Mouse (Mus musculus): Measurements from ENCODE around the gene Ramp1. TPM values are rescaled to one million over a fixed set of nuclear protein-coding genes. Genes with fewer than 3 reads are reported as not detected.

The Ramp1 gene
- polyA plus RNA-seq, 1 experiment, result 3.1 TPM

DNA sequence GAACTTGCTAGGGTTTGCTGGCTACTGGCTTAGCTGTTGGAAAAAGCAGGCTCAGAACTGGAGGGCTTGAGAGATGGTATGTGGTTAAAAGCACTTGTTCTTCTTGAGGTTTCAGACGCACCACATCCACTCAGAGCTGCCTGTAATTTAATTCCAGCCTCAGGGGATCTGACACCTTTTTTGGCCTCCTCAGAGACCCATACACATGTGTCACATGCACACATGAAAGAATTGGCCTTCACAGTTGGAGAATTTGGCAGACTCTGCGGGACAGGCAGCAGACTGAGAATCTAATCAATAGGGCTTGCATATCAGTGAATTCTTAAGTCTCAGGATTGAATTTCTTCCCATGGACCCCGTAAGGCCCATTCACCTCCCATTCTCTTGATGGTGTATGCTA, 21.5 kb downstream of the Ramp1 start:
- TF ChIP-seq MYOD1 (IDR thresholded peaks at IDR 0.05; ENCODE audit: control insufficient read depth in 1 of 3, insufficient read length in 2 of 3, low read depth in 2 of 3), result peak in 1 of 3 experiments; percentile 11
- TF ChIP-seq MYOG (IDR thresholded peaks at IDR 0.05; ENCODE audit: control insufficient read depth in 1 of 3, insufficient read depth in 1 of 3, insufficient read length in 2 of 3, low read depth in 2 of 3), result peak in 1 of 3 experiments; percentile 64
- no peak for TF ChIP-seq REST (IDR thresholded peaks at IDR 0.05; ENCODE audit: insufficient read depth, insufficient read length)
- peak; percentile 34 for TF ChIP-seq USF1 (IDR thresholded peaks at IDR 0.05; ENCODE audit: low read depth)
- TF ChIP-seq CEBPB (IDR thresholded peaks at IDR 0.05; ENCODE audit: insufficient read depth, poor library complexity, severe bottlenecking), result no peak
- no peak for TF ChIP-seq E2F4 (IDR thresholded peaks at IDR 0.05; ENCODE audit: insufficient read depth)
- TF ChIP-seq TCF12 (IDR thresholded peaks at IDR 0.05; ENCODE audit: insufficient read depth, poor library complexity, severe bottlenecking), result no peak
- no peak for TF ChIP-seq TCF3 (IDR thresholded peaks at IDR 0.05; ENCODE audit: insufficient read length, low read depth)
- no peaks in the 10 kb centered on the region for H3K27me3 ChIP-seq (ENCODE audit: control insufficient read depth, insufficient read depth, insufficient read length)
- no peaks in the 10 kb centered on the region for H3K36me3 ChIP-seq (ENCODE audit: control insufficient read depth, insufficient read depth)
- H3K4me3 ChIP-seq, result no peak overlapping the region
- no peaks in the 10 kb centered on the region for H3K79me2 ChIP-seq (ENCODE audit: control insufficient read depth, insufficient read depth)
- H3K4me2 ChIP-seq (ENCODE audit: low read depth), result no peak overlapping the region
- no peak overlapping the region for H3ac ChIP-seq (ENCODE audit: control insufficient read depth, insufficient read length)

DNA sequence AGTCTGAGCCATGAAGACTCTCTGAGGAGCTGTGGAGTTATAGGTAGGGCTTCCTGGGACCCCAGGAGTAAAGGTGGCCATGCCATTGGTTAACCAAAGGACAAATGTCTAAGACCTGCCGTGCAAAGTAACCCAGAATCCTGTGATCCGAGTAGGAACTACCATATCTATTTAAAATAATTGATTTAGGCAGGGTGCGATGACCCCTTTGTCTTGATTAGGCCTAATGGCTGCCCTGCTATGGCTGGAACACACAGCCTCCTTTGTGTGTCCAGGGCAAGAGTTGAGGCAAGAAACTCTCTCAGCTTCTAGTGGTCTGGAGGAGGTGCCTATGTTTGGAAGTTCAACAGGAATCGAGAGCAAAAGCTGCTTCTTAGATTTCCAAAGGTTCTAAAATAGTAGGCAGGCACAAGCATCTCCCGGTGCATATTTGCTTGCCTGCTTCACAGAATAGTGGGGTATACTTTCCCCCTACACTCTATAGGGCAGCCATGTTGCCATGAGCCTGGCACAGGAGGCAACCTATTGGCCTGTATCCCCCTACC, 24.7 kb downstream of the Ramp1 start:
- Histone ChIP-seq H3K36me3 (ENCODE audit: control insufficient read depth, insufficient read depth) (no peaks in the 10 kb centered on the region), H3ac (ENCODE audit: control insufficient read depth, insufficient read length) (no peak overlapping the region), H3K4me3 (no peak overlapping the region), H3K4me2 (ENCODE audit: low read depth) (no peak overlapping the region), H3K27me3 (ENCODE audit: control insufficient read depth, insufficient read depth, insufficient read length) (no peaks in the 10 kb centered on the region), H3K79me2 (ENCODE audit: control insufficient read depth, insufficient read depth) (no peaks in the 10 kb centered on the region)
- TF ChIP-seq MAX (IDR thresholded peaks at IDR 0.05; ENCODE audit: low read depth) (no peak), TCF3 (IDR thresholded peaks at IDR 0.05; ENCODE audit: insufficient read length, low read depth) (no peak), TCF12 (IDR thresholded peaks at IDR 0.05; ENCODE audit: insufficient read depth, poor library complexity, severe bottlenecking) (no peak), USF1 (IDR thresholded peaks at IDR 0.05; ENCODE audit: low read depth) (no peak), MYOG (IDR thresholded peaks at IDR 0.05; ENCODE audit: control insufficient read depth in 1 of 3, insufficient read depth in 1 of 3, insufficient read length in 2 of 3, low read depth in 2 of 3) (no peak), E2F4 (IDR thresholded peaks at IDR 0.05; ENCODE audit: insufficient read depth) (no peak), POLR2AphosphoS2 (IDR thresholded peaks at IDR 0.05; ENCODE audit: insufficient read length, low read depth) (no peak), REST (IDR thresholded peaks at IDR 0.05; ENCODE audit: insufficient read depth, insufficient read length) (no peak), SRF (IDR thresholded peaks at IDR 0.05; ENCODE audit: control insufficient read depth, insufficient read length, low read depth) (no peak), POLR2A (IDR thresholded peaks at IDR 0.05; ENCODE audit: insufficient read length, low read depth) (no peak)

DNA sequence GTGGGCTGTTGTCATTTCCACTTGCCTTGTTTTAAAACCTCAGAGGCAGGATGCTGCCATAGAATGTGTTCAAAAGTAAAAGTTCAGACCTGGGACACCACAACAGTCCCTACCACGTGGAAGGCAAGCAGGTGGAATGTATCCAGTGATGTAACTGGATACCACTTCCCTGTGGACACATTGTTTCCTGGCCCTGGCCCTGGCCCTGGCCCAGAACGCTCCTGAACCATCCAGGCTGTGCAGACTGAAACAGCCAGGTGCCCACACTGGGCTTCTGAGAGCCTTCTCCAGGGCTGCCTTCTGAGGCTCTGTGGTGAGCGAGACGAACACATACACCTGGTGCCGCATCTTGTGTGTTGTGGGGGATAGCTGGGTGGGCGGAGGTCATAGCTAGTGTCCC, 26.0 kb downstream of the Ramp1 start:
- Histone ChIP-seq H3K36me3 (ENCODE audit: control insufficient read depth, insufficient read depth) (no peaks in the 10 kb centered on the region), H3K79me2 (ENCODE audit: control insufficient read depth, insufficient read depth) (no peaks in the 10 kb centered on the region), H3K4me3 (no peak overlapping the region), H3K27me3 (ENCODE audit: control insufficient read depth, insufficient read depth, insufficient read length) (no peaks in the 10 kb centered on the region), H3K4me2 (ENCODE audit: low read depth) (no peak overlapping the region), H3ac (ENCODE audit: control insufficient read depth, insufficient read length) (no peak overlapping the region)
- TF ChIP-seq POLR2AphosphoS2 (IDR thresholded peaks at IDR 0.05; ENCODE audit: insufficient read length, low read depth), result no peak
- TF ChIP-seq MYOD1 (IDR thresholded peaks at IDR 0.05; ENCODE audit: control insufficient read depth in 1 of 3, insufficient read length in 2 of 3, low read depth in 2 of 3), result peak in 1 of 3 experiments; percentile 0

DNA sequence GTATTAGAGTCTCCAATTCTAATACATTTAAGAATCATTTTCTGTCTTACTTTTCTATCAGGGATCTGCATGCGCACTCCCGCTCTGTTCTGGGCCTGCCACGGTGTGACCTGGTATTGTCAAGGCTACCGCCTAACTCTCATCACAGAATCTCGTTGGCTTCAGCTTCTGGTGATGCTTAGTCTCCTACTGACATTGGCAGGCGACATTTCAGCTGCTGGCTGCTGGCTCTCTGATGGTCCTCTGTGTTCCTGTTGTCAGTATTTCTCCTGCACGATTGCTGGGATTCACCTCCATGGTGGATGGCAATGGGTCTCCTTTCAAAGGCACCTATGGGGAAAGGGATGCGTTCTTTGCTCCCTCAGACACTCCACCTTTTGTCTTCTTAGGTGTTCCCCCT, 26.7 kb downstream of the Ramp1 start:
- Histone ChIP-seq H3K4me3 (no peak overlapping the region), H3ac (ENCODE audit: control insufficient read depth, insufficient read length) (no peak overlapping the region), H3K4me2 (ENCODE audit: low read depth) (no peak overlapping the region), H3K79me2 (ENCODE audit: control insufficient read depth, insufficient read depth) (no peaks in the 10 kb centered on the region), H3K36me3 (ENCODE audit: control insufficient read depth, insufficient read depth) (no peaks in the 10 kb centered on the region), H3K27me3 (ENCODE audit: control insufficient read depth, insufficient read depth, insufficient read length) (no peaks in the 10 kb centered on the region)
- no peak for TF ChIP-seq POLR2AphosphoS2 (IDR thresholded peaks at IDR 0.05; ENCODE audit: insufficient read length, low read depth)
- no peak for TF ChIP-seq MYOG (IDR thresholded peaks at IDR 0.05; ENCODE audit: control insufficient read depth in 1 of 3, insufficient read depth in 1 of 3, insufficient read length in 2 of 3, low read depth in 2 of 3)
- TF ChIP-seq CEBPB (IDR thresholded peaks at IDR 0.05; ENCODE audit: insufficient read depth, poor library complexity, severe bottlenecking), result no peak
- no peak for TF ChIP-seq REST (IDR thresholded peaks at IDR 0.05; ENCODE audit: insufficient read depth, insufficient read length)
- no peak for TF ChIP-seq USF1 (IDR thresholded peaks at IDR 0.05; ENCODE audit: low read depth)
- no peak for TF ChIP-seq SRF (IDR thresholded peaks at IDR 0.05; ENCODE audit: control insufficient read depth, insufficient read length, low read depth)
- TF ChIP-seq E2F4 (IDR thresholded peaks at IDR 0.05; ENCODE audit: insufficient read depth), result no peak
- TF ChIP-seq TCF12 (IDR thresholded peaks at IDR 0.05; ENCODE audit: insufficient read depth, poor library complexity, severe bottlenecking), result no peak
- TF ChIP-seq MAX (IDR thresholded peaks at IDR 0.05; ENCODE audit: low read depth), result no peak
- no peak for TF ChIP-seq POLR2A (IDR thresholded peaks at IDR 0.05; ENCODE audit: insufficient read length, low read depth)
- TF ChIP-seq TCF3 (IDR thresholded peaks at IDR 0.05; ENCODE audit: insufficient read length, low read depth), result no peak
- TF ChIP-seq MYOD1 (IDR thresholded peaks at IDR 0.05; ENCODE audit: control insufficient read depth in 1 of 3, insufficient read length in 2 of 3, low read depth in 2 of 3), result no peak

DNA sequence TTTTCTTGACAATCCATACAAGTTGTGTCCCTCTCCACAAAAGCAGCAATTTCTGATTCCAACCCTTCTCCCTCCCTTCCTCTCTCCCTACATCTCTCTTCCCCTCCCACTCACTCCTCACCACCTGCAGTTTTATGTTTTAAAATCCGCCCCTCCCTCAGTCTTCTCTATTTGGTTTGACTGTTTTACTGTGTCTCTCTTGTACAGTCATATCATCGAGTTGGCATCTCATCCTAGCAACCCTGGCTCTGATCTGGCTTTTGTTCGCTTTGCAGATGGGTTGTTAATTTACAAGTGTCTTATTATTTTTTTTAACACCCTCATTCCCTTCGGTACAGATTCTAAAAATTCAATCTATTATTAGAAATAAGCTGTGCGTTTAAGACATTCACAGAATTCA, 27.3 kb downstream of the Ramp1 start:
- Histone ChIP-seq H3K4me2 (ENCODE audit: low read depth) (no peak overlapping the region), H3K27me3 (ENCODE audit: control insufficient read depth, insufficient read depth, insufficient read length) (no peaks in the 10 kb centered on the region), H3ac (ENCODE audit: control insufficient read depth, insufficient read length) (no peak overlapping the region), H3K4me3 (no peak overlapping the region), H3K36me3 (ENCODE audit: control insufficient read depth, insufficient read depth) (no peaks in the 10 kb centered on the region), H3K79me2 (ENCODE audit: control insufficient read depth, insufficient read depth) (no peaks in the 10 kb centered on the region)
- TF ChIP-seq TCF3 (IDR thresholded peaks at IDR 0.05; ENCODE audit: insufficient read length, low read depth), result no peak
- TF ChIP-seq CEBPB (IDR thresholded peaks at IDR 0.05; ENCODE audit: insufficient read depth, poor library complexity, severe bottlenecking), result no peak
